Mouse (Mus musculus) heart, embryonic 12.5 days (tissue): Measurements from ENCODE around the gene Mpo. TPM values are rescaled to one million over a fixed set of nuclear protein-coding genes. Genes with fewer than 3 reads are reported as not detected.

Experiments used
- ATAC-seq: fragments of 200-750 bp; cut with Nextera tagmentation; 2 replicates; pipeline ENCODE4 v1.8.0; 2017; ENCODE audit warnings: moderate TSS enrichment, moderate library complexity; ENCODE audit not compliant: insufficient number of reproducible peaks, low FRiP score
- H3K27ac ChIP-seq: fragments of 300-500 bp; sonication (generic); 2 replicates; pipeline ENCODE4 v1.5.1; 2016; ENCODE audit warnings: mild to moderate bottlenecking, moderate library complexity; ENCODE audit not compliant: poor library complexity, severe bottlenecking
- H3K27me3 ChIP-seq: fragments of 300-500 bp; sonication (generic); replicated peaks from 2 replicates; pipeline ENCODE4 v1.6.1; 2016; ENCODE audit warnings: mild to moderate bottlenecking, moderate library complexity
- H3K36me3 ChIP-seq: fragments of 300-500 bp; sonication (generic); 2 replicates; pipeline ENCODE4 v1.6.1; 2016; ENCODE audit warnings: mild to moderate bottlenecking, moderate library complexity
- H3K4me1 ChIP-seq: fragments of 300-500 bp; sonication (generic); replicated peaks from 2 replicates; pipeline ENCODE4 v1.6.1; 2016; ENCODE audit warnings: mild to moderate bottlenecking
- H3K4me2 ChIP-seq: fragments of 300-500 bp; sonication (generic); 2 replicates; pipeline ENCODE4 v1.6.1; 2016; ENCODE audit warnings: mild to moderate bottlenecking, moderate library complexity
- H3K4me3 ChIP-seq: fragments of 300-500 bp; sonication (generic); 2 replicates; pipeline ENCODE4 v1.5.1; 2016; ENCODE audit warnings: mild to moderate bottlenecking
- H3K9ac ChIP-seq: fragments of 300-500 bp; sonication (generic); 2 replicates; pipeline ENCODE4 v1.6.1; 2016; ENCODE audit warnings: mild to moderate bottlenecking, moderate library complexity
- H3K9me3 ChIP-seq: fragments of 300-500 bp; sonication (generic); replicated peaks from 2 replicates; pipeline ENCODE4 v1.6.1; 2016; ENCODE audit warnings: mild to moderate bottlenecking, moderate library complexity
- WGBS: fragments of 180-500 bp; shearing (Covaris S2); methylation state at CpG from one replicate; pipeline ENCODE4 v1.1.7; 2016; 5-methylcytosine and 5-hydroxymethylcytosine counted together
- polyA plus RNA-seq: library from polyadenylated mRNA; unstranded; fragments of >200 nt; fragmentation: Nextera tagmentation; extraction: Ambion mirVana; gene quantifications from 2 replicates; pipeline ENCODE4 v1.2.1, GENCODE M21; 2016

Mpo gene
- polyA plus RNA-seq, 1 experiment from 2014 or later, result 6.7 TPM

DNA sequence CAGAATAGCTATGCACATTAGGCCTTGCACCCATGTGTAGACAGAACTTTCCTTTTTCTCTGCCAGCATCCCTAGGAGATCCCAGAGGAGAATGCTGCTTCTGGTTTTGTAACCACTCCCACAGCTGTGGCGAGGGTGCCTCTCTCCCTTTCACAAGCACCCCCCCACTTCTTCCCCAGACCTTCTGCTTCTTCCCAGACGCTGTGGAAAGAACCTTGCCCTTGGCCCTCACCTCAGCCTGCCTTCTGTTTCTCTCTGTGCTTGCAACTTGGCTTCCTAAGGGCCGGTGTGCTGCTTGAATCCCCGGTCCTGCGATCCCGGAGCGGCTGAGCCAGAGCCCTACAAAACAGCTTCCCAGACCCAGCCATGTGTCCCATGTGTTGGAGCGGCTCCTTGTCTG is 42.4 kb upstream of the Mpo start:
- 69% methylated on average over 8 of the region's 8 CpGs for WGBS
- H3K9ac ChIP-seq, result no peak overlapping the region

GRCm38 (mm10) chr11:87751491-87751966 is 41.9 kb upstream of the Mpo start:
- Histone ChIP-seq H3K27me3 (peaks cover 9% of the 10 kb centered on the region), H3K9me3 (no peaks in the 10 kb centered on the region), H3K4me3 (no peak overlapping the region), H3K4me1 (peaks cover 10% of the 10 kb centered on the region; the same call in 1 of the 2 replicates), H3K27ac (no peak overlapping the region), H3K9ac (no peak overlapping the region), H3K4me2 (no peak overlapping the region), H3K36me3 (no peaks in the 10 kb centered on the region)
- whole genome bisulfite sequencing, result 54% methylated on average over 4 of the region's 4 CpGs
- ATAC-seq, result no peak

More for the DNA sequence above, 42.4 kb upstream of the Mpo start:
- H3K27me3 ChIP-seq, result peaks cover 9% of the 10 kb centered on the region
- H3K4me2 ChIP-seq, result no peak overlapping the region
- H3K36me3 ChIP-seq, result no peaks in the 10 kb centered on the region
- 0 out of 2 replicates have a peak overlapping the region, but pooled peaks have one; percentile 17 for H3K27ac ChIP-seq
- H3K4me3 ChIP-seq, result no peak overlapping the region
- H3K4me1 ChIP-seq, result peaks cover 10% of the 10 kb centered on the region; the same call in 1 of the 2 replicates
- ATAC-seq, result no peak
- H3K9me3 ChIP-seq, result no peaks in the 10 kb centered on the region

DNA sequence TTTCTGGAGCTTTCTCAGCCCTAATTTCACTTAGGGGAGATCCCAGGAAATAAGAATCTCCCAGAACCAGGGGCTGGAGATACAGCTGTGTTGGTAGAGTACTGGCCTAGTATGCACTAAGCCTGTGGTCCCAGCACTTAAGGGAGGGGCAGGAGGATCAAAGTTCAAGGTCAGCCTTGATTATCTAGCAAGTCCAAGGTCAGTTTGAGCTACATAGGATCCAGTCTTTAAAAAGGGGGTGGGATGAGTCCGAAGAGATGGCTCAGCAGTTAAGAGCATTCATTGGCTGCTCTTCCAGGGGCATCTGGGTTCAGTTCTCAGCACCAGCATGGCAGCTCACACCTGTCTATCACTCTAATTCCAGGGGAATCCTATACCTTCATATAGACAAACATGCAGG is 41.1 kb upstream of the Mpo start:
- Histone ChIP-seq H3K4me2 (no peak overlapping the region), H3K27ac (no peak overlapping the region), H3K9me3 (no peaks in the 10 kb centered on the region), H3K27me3 (peaks cover 9% of the 10 kb centered on the region), H3K36me3 (no peaks in the 10 kb centered on the region), H3K9ac (no peak overlapping the region), H3K4me3 (no peak overlapping the region), H3K4me1 (peaks cover 10% of the 10 kb centered on the region; the same call in 1 of the 2 replicates)
- ATAC-seq, result no peak
- 78% methylated on average over 1 of the region's 1 CpGs for WGBS

GRCm38 (mm10) chr11:87753255-87753654 is 40.1 kb upstream of the Mpo start:
- Histone ChIP-seq H3K27me3 (peaks cover 9% of the 10 kb centered on the region), H3K4me2 (no peak overlapping the region), H3K4me1 (peaks cover 10% of the 10 kb centered on the region; the same call in 1 of the 2 replicates), H3K36me3 (no peaks in the 10 kb centered on the region), H3K4me3 (no peak overlapping the region), H3K9me3 (no peaks in the 10 kb centered on the region), H3K9ac (no peak overlapping the region), H3K27ac (no peak overlapping the region)
- no peak for ATAC-seq
- WGBS, result 77% methylated on average over 8 of the region's 8 CpGs

GRCm38 (mm10) chr11:87753891-87754501 is 39.4 kb upstream of the Mpo start:
- Histone ChIP-seq H3K4me1 (peaks cover 10% of the 10 kb centered on the region; the same call in 1 of the 2 replicates), H3K9me3 (no peaks in the 10 kb centered on the region), H3K27me3 (peaks cover 7% of the 10 kb centered on the region), H3K27ac (no peak overlapping the region), H3K4me2 (0 out of 2 replicates have a peak overlapping the region, but pooled peaks have one; percentile 6), H3K9ac (no peak overlapping the region), H3K36me3 (no peaks in the 10 kb centered on the region), H3K4me3 (no peak overlapping the region)
- no peak for ATAC-seq
- WGBS, result 60% methylated on average over 5 of the region's 5 CpGs

- Histone ChIP-seq H3K4me1 (peaks cover 10% of the 10 kb centered on the region; the same call in 1 of the 2 replicates), H3K36me3 (no peaks in the 10 kb centered on the region), H3K27ac (no peak overlapping the region), H3K27me3 (peaks cover 3% of the 10 kb centered on the region), H3K9me3 (no peaks in the 10 kb centered on the region), H3K4me3 (no peak overlapping the region), H3K9ac (no peak overlapping the region), H3K4me2 (no peak overlapping the region)
- WGBS, result 59% methylated on average over 5 of the region's 5 CpGs
- no peak for ATAC-seq
These were observed 38.8 kb upstream of the Mpo start for GRCm38 (mm10) chr11:87754603-87755002.

DNA sequence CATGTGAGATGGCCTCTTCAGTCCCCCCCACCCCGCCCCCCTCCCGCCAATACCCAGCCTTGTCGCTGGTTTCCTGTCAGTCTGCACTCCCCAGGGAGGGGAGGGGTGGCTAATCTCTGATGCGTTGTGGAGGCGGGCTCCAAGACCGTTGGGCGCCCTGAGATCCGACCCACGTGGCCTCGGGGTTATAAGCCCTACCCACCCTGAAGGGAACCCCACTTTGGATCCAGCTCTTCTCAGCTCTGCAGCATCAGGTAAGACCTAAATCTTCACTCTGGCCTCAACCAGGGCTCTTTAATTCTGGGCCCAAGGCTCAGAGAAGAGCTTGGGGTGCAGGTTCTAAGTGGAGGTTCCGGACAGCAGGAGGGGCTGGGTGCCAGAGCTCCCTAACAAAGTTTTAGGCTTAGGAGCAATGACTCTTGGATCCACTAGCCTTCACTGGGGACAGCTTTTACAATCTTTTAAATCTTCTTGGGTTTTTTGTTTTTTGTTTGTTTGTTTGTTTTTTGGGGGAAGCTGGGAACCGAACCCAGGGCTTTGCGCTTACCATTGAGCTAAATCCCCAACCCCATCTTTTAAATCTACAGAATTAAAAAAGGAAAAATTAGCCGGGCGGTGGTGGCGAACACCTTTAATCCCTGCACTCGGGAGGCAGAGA is 37.9 kb upstream of the Mpo start:
- Histone ChIP-seq H3K4me2 (0 out of 2 replicates have a peak overlapping the region, but pooled peaks have one; percentile 6), H3K27ac (no peak overlapping the region), H3K9ac (no peak overlapping the region), H3K9me3 (no peaks in the 10 kb centered on the region), H3K36me3 (no peaks in the 10 kb centered on the region), H3K27me3 (peaks cover 11% of the 10 kb centered on the region), H3K4me3 (peak overlapping the region; percentile 26), H3K4me1 (peaks cover 10% of the 10 kb centered on the region; the same call in 1 of the 2 replicates)
- ATAC-seq, result peak; percentile 86
- 65% methylated on average over 17 of the region's 17 CpGs for WGBS

DNA sequence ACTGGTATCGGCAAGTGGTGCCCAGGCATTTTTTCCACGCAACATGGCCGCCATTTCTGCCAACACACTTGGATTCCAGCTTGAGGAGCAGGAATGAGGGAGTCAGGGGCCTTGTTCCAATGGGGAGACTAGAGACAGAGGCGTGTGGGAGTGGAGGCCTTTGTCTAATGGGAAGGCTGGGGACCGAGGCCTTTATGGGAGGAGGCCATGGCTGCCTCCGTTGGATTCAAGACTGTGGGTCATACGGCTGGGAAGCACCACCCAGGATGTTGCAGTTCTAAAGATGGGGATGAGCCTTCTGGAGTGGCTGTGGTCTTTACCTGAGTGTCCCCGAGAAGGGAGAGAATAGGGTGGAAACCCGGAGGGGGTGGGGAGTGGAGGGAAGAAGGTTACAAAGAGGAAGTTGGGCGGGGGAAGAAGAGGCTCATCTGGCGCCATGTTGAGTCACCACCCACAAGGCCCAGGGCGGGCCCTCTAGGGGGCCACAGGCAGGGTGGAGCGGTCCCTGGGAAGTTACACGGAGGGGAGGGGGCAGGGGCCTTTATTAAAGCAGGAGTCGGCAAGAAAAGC is 37.0 kb upstream of the Mpo start:
- H3K9ac ChIP-seq, result 0 out of 2 replicates have a peak overlapping the region, but pooled peaks have one; percentile 32
- H3K4me3 ChIP-seq, result peak overlapping the region; percentile 26
- peak; percentile 80 for ATAC-seq
- peaks cover 10% of the 10 kb centered on the region; the same call in 1 of the 2 replicates for H3K4me1 ChIP-seq
- peaks cover 20% of the 10 kb centered on the region for H3K27me3 ChIP-seq
- 75% methylated on average over 15 of the region's 15 CpGs for whole genome bisulfite sequencing
- H3K36me3 ChIP-seq, result no peaks in the 10 kb centered on the region
- peak overlapping the region; percentile 42 for H3K27ac ChIP-seq
- H3K9me3 ChIP-seq, result no peaks in the 10 kb centered on the region
- peak overlapping the region; percentile 12; the same call in 1 of the 2 replicates for H3K4me2 ChIP-seq

DNA sequence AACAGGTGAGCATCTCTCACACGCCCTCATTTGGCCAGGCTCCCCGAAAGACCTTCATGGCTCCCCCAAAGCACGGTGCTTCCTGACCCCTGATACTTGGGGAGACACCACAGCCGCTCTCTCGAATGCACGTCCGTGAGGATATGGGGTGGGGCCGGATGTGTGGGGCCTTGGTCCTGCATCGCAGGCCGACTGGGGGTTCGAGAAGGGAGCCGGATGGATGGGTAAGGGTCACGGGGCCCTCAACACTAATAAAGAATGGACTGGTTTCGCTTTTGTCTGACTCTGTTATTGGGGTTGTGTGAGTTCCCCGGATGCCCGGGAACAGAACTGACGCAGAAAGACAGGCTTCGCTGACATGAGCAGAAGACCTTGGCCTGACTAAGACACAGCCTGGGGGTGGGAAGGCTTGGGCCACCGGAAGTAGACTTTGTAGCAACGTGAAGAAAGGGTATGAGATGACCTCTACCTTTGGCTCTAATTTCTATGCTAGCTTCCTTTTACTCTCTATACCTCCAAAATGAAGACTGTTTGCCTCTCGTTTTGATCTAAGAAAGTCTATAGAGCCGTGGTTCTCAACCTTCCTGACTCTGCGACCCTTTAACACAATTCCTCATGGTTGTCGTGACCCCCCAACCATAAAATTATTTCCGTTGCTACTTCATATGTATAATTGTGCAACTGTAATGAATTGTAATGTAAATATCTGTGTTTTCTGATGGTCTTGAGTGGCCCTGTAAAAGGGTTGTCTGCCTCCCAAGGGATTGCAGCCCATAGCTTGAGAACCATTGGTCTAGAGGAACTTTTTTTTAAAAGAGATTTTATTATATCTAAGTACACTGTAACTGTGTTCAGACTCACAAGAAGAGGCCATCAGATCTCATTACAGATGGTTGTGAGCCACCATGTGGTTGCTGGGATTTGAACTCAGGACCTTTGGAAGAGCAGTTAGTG is 36.1 kb upstream of the Mpo start:
- H3K27ac ChIP-seq, result 0 out of 2 replicates have a peak overlapping the region, but pooled peaks have one; percentile 42
- ATAC-seq, result no peak
- H3K36me3 ChIP-seq, result no peaks in the 10 kb centered on the region
- peak overlapping the region; percentile 26 for H3K4me3 ChIP-seq
- no peak overlapping the region for H3K9ac ChIP-seq
- no peaks in the 10 kb centered on the region for H3K9me3 ChIP-seq
- H3K27me3 ChIP-seq, result peaks cover 29% of the 10 kb centered on the region
- H3K4me1 ChIP-seq, result peaks cover 10% of the 10 kb centered on the region; the same call in 1 of the 2 replicates
- H3K4me2 ChIP-seq, result peak overlapping the region; percentile 12; the same call in 1 of the 2 replicates
- WGBS, result 79% methylated on average over 25 of the region's 25 CpGs

GRCm38 (mm10) chr11:87758161-87758911 is 35.0 kb upstream of the Mpo start:
- no peaks in the 10 kb centered on the region for H3K36me3 ChIP-seq
- no peak for ATAC-seq
- peaks cover 40% of the 10 kb centered on the region for H3K27me3 ChIP-seq
- H3K4me3 ChIP-seq, result no peak overlapping the region
- H3K4me1 ChIP-seq, result peaks cover 12% of the 10 kb centered on the region
- H3K4me2 ChIP-seq, result no peak overlapping the region
- H3K9me3 ChIP-seq, result no peaks in the 10 kb centered on the region
- H3K9ac ChIP-seq, result no peak overlapping the region
- 79% methylated on average over 7 of the region's 7 CpGs for WGBS
- no peak overlapping the region for H3K27ac ChIP-seq
